Mouse (Mus musculus): ENCODE results near the gene Esp23.
"Not testable (repeated sequence)": the region's sequence is repeated elsewhere in the genome, so short reads cannot be mapped to it uniquely, and the experiment has no call there.

Esp23 gene

GRCm38 (mm10) chr17:39076937-39077336 lies at the start of gene Esp23:
Gene Esp23 (minus strand): TSS chr17:39077037.
- DNase-seq (ENCODE audit: extremely low read depth, low read depth, low spot score) = no peak

- DNase-seq (ENCODE audit: extremely low read depth, low read depth, low spot score) = not testable (repeated sequence)
Observed at GRCm38 (mm10) chr17:39107126-39107525, 30.3 kb upstream of the Esp23 start.

- DNase-seq (ENCODE audit: extremely low read depth, low read depth, low spot score) = no peak
Observed at GRCm38 (mm10) chr17:39095034-39095433, 18.2 kb upstream of the Esp23 start, which contains the start of gene Esp22. Gene Esp22 (plus strand): TSS chr17:39095334.

GRCm38 (mm10) chr17:39063641-39064040 lies 13.2 kb downstream of the Esp23 start:
- DNase-seq (ENCODE audit: extremely low read depth, low read depth, low spot score) = no peak

- DNase-seq (ENCODE audit: extremely low read depth, low read depth, low spot score) = no peak
Observed at GRCm38 (mm10) chr17:39043241-39043640, 33.6 kb downstream of the Esp23 start, which contains the start of gene Gm21903. Gene Gm21903 (minus strand): TSS chr17:39043341.

GRCm38 (mm10) chr17:39036395-39036794 lies 40.4 kb downstream of the Esp23 start, which contains the start of gene Esp24:
Gene Esp24 (plus strand): TSS chr17:39036695.
- DNase-seq (ENCODE audit: extremely low read depth, low read depth, low spot score) = not testable (repeated sequence)

Measured in fat pad, adult 2 months (tissue).